8 mouse cellular contexts compared by ENCODE assay signal in the genomic region with DNA sequence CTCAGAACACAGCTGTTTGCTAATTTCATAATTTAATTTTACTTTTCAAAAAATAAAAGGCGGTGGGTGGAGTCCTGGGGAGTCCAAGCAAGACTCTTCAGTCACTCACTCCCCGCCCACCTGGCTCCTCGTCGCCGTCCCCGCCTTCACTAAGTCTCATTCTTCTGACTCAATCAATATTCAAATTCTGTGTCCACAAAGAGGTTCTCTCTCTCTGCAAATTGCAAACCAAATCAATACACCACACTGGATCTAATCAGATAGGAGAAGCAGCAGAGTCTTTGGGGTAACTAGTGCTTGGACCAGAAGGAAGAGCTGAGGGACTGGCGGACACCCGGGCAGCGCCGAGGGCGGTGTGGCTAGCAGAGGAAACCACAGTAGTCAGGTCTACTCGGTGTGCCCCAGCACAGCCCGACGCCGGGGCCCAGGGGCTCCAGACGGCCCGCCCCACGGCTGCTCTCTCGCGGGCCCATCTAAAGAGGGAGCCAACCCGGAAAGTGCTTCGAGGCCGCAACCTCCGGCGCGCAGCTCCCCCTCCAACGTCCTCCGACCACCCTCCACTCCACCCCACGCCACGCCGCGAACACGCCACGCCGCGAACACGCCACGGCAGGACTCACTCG. TPM values are rescaled to one million over a fixed set of nuclear protein-coding genes. Genes with fewer than 3 reads are reported as not detected.
DNase-seq lines count a peak whose midpoint lies in the region; ATAC-seq and TF ChIP-seq lines count a peak whose summit lies in the region.

No protein-coding gene starts in this region.

- peak overlapping the region; percentile 78 for H3K4me2 ChIP-seq in kidney, postnatal 0 days (ENCODE audit: low read length)
- H3K4me2 ChIP-seq in limb, embryonic 15.5 days, result peak overlapping the region; percentile 67

- WGBS in kidney, postnatal 0 days, result 0% methylated on average over 27 of the region's 39 CpGs
- under 1% methylated on average over 39 of the region's 39 CpGs for WGBS in forebrain, embryonic 10.5 days
- under 1% methylated on average over 38 of the region's 39 CpGs for WGBS in limb, embryonic 15.5 days
- 1% methylated on average over 39 of the region's 39 CpGs for WGBS in olfactory bulb, adult 2 months

- H3K9me3 ChIP-seq in kidney, postnatal 0 days (replicated peaks; ENCODE audit: low read length), result no peaks in the 10 kb centered on the region
- H3K9me3 ChIP-seq in forebrain, embryonic 10.5 days, result no peaks in the 10 kb centered on the region
- H3K9me3 ChIP-seq in limb, embryonic 15.5 days, result no peaks in the 10 kb centered on the region

- H3K4me3 ChIP-seq in kidney, postnatal 0 days (replicated peaks; ENCODE audit: low read depth, low read length), result peak overlapping the region; percentile 65
- peak overlapping the region; percentile 74 for H3K4me3 ChIP-seq in forebrain, embryonic 10.5 days
- peak overlapping the region; percentile 96 for H3K4me3 ChIP-seq in limb, embryonic 15.5 days
- peak overlapping the region; percentile 98 for H3K4me3 ChIP-seq in olfactory bulb, adult 2 months (ENCODE audit: insufficient read depth, low read depth, low read length)

- H3K27me3 ChIP-seq in kidney, postnatal 0 days (ENCODE audit: insufficient read depth, low read length), result no peaks in the 10 kb centered on the region
- no peaks in the 10 kb centered on the region for H3K27me3 ChIP-seq in forebrain, embryonic 10.5 days (ENCODE audit: poor library complexity, severe bottlenecking)
- H3K27me3 ChIP-seq in limb, embryonic 15.5 days, result no peaks in the 10 kb centered on the region

- TF ChIP-seq POLR2A in olfactory bulb, adult 2 months (IDR thresholded peaks at IDR 0.05; ENCODE audit: insufficient read depth, low read depth, low read length), result no peak

- peak; percentile 74 for ATAC-seq in kidney, postnatal 0 days (replicated peaks; ENCODE audit: low FRiP score, low read depth)
- peak; percentile 76 for ATAC-seq in limb, embryonic 15.5 days (ENCODE audit: insufficient number of reproducible peaks, low FRiP score, low TSS enrichment, low read depth)

- DNase-seq in kidney, postnatal 0 days (ENCODE audit: low spot score), result no peak
- no peak for DNase-seq in kidney, postnatal 25 days
- DNase-seq in Muller cell, postnatal 12 days (ENCODE audit: inconsistent ontology term), result peak; percentile 70
- no peak for DNase-seq in forebrain, embryonic 10.5 days (ENCODE audit: extremely low spot score, low spot score)
- no peak for DNase-seq in urinary bladder, adult 2 months (ENCODE audit: low spot score)
- DNase-seq in frontal cortex, postnatal 36 days (ENCODE audit: low spot score in 2 of 2), result no peak

- peak overlapping the region; percentile 54; the same call in 1 of the 2 replicates for H3K27ac ChIP-seq in kidney, postnatal 0 days
- peak overlapping the region; percentile 85 for H3K27ac ChIP-seq in forebrain, embryonic 10.5 days
- H3K27ac ChIP-seq in limb, embryonic 15.5 days, result peak overlapping the region; percentile 79
- H3K27ac ChIP-seq in olfactory bulb, adult 2 months (ENCODE audit: insufficient read depth, low read depth, low read length), result no peak overlapping the region

- no peak for TF ChIP-seq CTCF in kidney, postnatal 0 days (IDR thresholded peaks at IDR 0.05; ENCODE audit: low read depth)
- TF ChIP-seq CTCF in olfactory bulb, adult 2 months (IDR thresholded peaks at IDR 0.05; ENCODE audit: insufficient read depth, low read depth, low read length), result no peak

- H3K9ac ChIP-seq in kidney, postnatal 0 days (ENCODE audit: low read depth, low read length), result peak overlapping the region; percentile 96
- peak overlapping the region; percentile 87 for H3K9ac ChIP-seq in limb, embryonic 15.5 days

- H3K4me1 ChIP-seq in kidney, postnatal 0 days (replicated peaks; ENCODE audit: insufficient read depth, low read length), result no peaks in the 10 kb centered on the region
- peaks cover 3% of the 10 kb centered on the region; the same call in 1 of the 2 replicates for H3K4me1 ChIP-seq in forebrain, embryonic 10.5 days
- H3K4me1 ChIP-seq in limb, embryonic 15.5 days, result no peaks in the 10 kb centered on the region
- H3K4me1 ChIP-seq in olfactory bulb, adult 2 months (ENCODE audit: control insufficient read depth, insufficient read depth, low read length), result no peaks in the 10 kb centered on the region

- peaks cover 13% of the 10 kb centered on the region for H3K36me3 ChIP-seq in kidney, postnatal 0 days (ENCODE audit: insufficient read depth, low read length)
- H3K36me3 ChIP-seq in forebrain, embryonic 10.5 days (replicated peaks), result peaks cover 36% of the 10 kb centered on the region
- H3K36me3 ChIP-seq in limb, embryonic 15.5 days, result peaks cover 33% of the 10 kb centered on the region

RNA-seq across cellular contexts. Expression of a gene that starts 0.5 kb away (rescaled TPM):
- polyA plus RNA-seq in kidney, postnatal 0 days (2015; fragmentation: Nextera tagmentation; extraction: Ambion mirVana), result 122 and 126 TPM in 2 replicates
- polyA plus RNA-seq in forebrain, embryonic 10.5 days (2016; fragmentation: Nextera tagmentation; extraction: Ambion mirVana), result 196 and 198 TPM in 2 replicates
- polyA plus RNA-seq in limb, embryonic 15.5 days (2015; fragmentation: Nextera tagmentation; extraction: Ambion mirVana), result 134 and 138 TPM in 2 replicates
- not detected in 2 replicates for polyA plus RNA-seq in olfactory bulb, adult 2 months (2012; ENCODE audit: insufficient read depth, insufficient read length, low replicate concordance, missing spikeins)
- polyA plus RNA-seq in urinary bladder, adult 2 months (2012; rRNA removed), result 52.9 and 64.9 TPM in 2 replicates

RNA-seq across cellular contexts. Expression of a gene that starts 35.3 kb away (rescaled TPM):
- 417 and 435 TPM in 2 replicates for polyA plus RNA-seq in kidney, postnatal 0 days (2015; fragmentation: Nextera tagmentation; extraction: Ambion mirVana)
- polyA plus RNA-seq in forebrain, embryonic 10.5 days (2016; fragmentation: Nextera tagmentation; extraction: Ambion mirVana), result 570 and 635 TPM in 2 replicates
- 375 and 380 TPM in 2 replicates for polyA plus RNA-seq in limb, embryonic 15.5 days (2015; fragmentation: Nextera tagmentation; extraction: Ambion mirVana)
- 375 TPM in 1 of 2 replicates, not detected in the other for polyA plus RNA-seq in olfactory bulb, adult 2 months (2012; ENCODE audit: insufficient read depth, insufficient read length, low replicate concordance, missing spikeins)
- 47.7 and 61.5 TPM in 2 replicates for polyA plus RNA-seq in urinary bladder, adult 2 months (2012; rRNA removed)

RNA-seq across cellular contexts. Expression of a gene that starts 54.3 kb away (rescaled TPM):
- 25.7 and 26.2 TPM in 2 replicates for polyA plus RNA-seq in kidney, postnatal 0 days (2015; fragmentation: Nextera tagmentation; extraction: Ambion mirVana)
- polyA plus RNA-seq in forebrain, embryonic 10.5 days (2016; fragmentation: Nextera tagmentation; extraction: Ambion mirVana), result 34.6 and 36.3 TPM in 2 replicates
- 31.8 and 32.1 TPM in 2 replicates for polyA plus RNA-seq in limb, embryonic 15.5 days (2015; fragmentation: Nextera tagmentation; extraction: Ambion mirVana)
- not detected in 2 replicates for polyA plus RNA-seq in olfactory bulb, adult 2 months (2012; ENCODE audit: insufficient read depth, insufficient read length, low replicate concordance, missing spikeins)
- polyA plus RNA-seq in urinary bladder, adult 2 months (2012; rRNA removed), result 17.5 and 19.3 TPM in 2 replicates

Comparison
In these comparisons a context has a peak if more than half of its experiments do, and no peak if none do; other contexts are left out.
1. RNA of a gene that starts 0.5 kb away (polyA plus RNA-seq): 196 to 198 TPM in forebrain, embryonic 10.5 days, 134 to 138 TPM in limb, embryonic 15.5 days, 122 to 126 TPM in kidney, postnatal 0 days and 52.9 to 64.9 TPM in urinary bladder, adult 2 months; not detected in olfactory bulb, adult 2 months; every median in the first group is over 10 times any median in the second.
2. Peak in every context shown above with its lines, with median percentiles within 50 percentile points of each other: H3K4me3 ChIP-seq.